Mouse (Mus musculus) frontal cortex, adult 2 months (tissue): ENCODE data around the gene Spata7. TPM values are rescaled to one million over a fixed set of nuclear protein-coding genes. Genes with fewer than 3 reads are reported as not detected.

ENCODE experiments used
- polyA plus RNA-seq: library from polyadenylated mRNA; depleted of rRNA; stranded (reverse); fragments of >200 nt; gene quantifications from 2 replicates; pipeline ENCODE4 v1.2.3, GENCODE M21; 2012; rRNA removed

Gene Spata7
- polyA plus RNA-seq, 1 experiment: 28.8 TPM

Other genes with a start within 250 kb of the Spata7 start
- 6.3 TPM in 2 replicates for gene Kcnk10, start 49.8 kb upstream of the Spata7 start, polyA plus RNA-seq
- gene Ptpn21, start 109.2 kb downstream of the Spata7 start, polyA plus RNA-seq: 8.3 and 8.8 TPM in 2 replicates
- 104 and 118 TPM in 2 replicates for gene Zc3h14, start 118.8 kb downstream of the Spata7 start, polyA plus RNA-seq